Mouse (Mus musculus) heart, embryonic 13.5 days (tissue): ENCODE measurements around the gene Mylk3. TPM values are rescaled to one million over a fixed set of nuclear protein-coding genes. Genes with fewer than 3 reads are reported as not detected.

Experiments used
- ATAC-seq: fragments of 200-750 bp; cut with Nextera tagmentation; 2 replicates; pipeline ENCODE4 v1.8.0; 2017; ENCODE audit warnings: moderate TSS enrichment; ENCODE audit not compliant: insufficient number of reproducible peaks, low FRiP score, low TSS enrichment; ENCODE audit errors: extremely low read depth
- H3K27ac ChIP-seq: fragments of 300-500 bp; sonication (generic); replicated peaks from 2 replicates; pipeline ENCODE4 v1.5.1; 2015; ENCODE audit warnings: moderate library complexity, mild to moderate bottlenecking, inconsistent platforms
- H3K27me3 ChIP-seq: fragments of 300-500 bp; sonication (generic); replicated peaks from 2 replicates; pipeline ENCODE4 v1.6.1; 2015; ENCODE audit warnings: mild to moderate bottlenecking, inconsistent platforms
- H3K36me3 ChIP-seq: fragments of 300-500 bp; sonication (generic); 2 replicates; pipeline ENCODE4 v1.6.1; 2015; ENCODE audit warnings: mild to moderate bottlenecking, inconsistent platforms
- H3K4me1 ChIP-seq: fragments of 300-500 bp; sonication (generic); 2 replicates; pipeline ENCODE4 v1.6.1; 2015; ENCODE audit warnings: inconsistent platforms
- H3K4me2 ChIP-seq: fragments of 300-500 bp; sonication (generic); 2 replicates; pipeline ENCODE4 v1.6.1; 2015; ENCODE audit warnings: inconsistent platforms, mild to moderate bottlenecking, moderate library complexity
- H3K4me3 ChIP-seq: fragments of 300-500 bp; sonication (generic); 2 replicates; pipeline ENCODE4 v1.5.1; 2015; ENCODE audit warnings: moderate library complexity, mild to moderate bottlenecking, inconsistent platforms
- H3K9ac ChIP-seq: fragments of 300-500 bp; sonication (generic); 2 replicates; pipeline ENCODE4 v1.6.1; 2015; ENCODE audit warnings: inconsistent platforms, mild to moderate bottlenecking, moderate library complexity
- H3K9me3 ChIP-seq: fragments of 300-500 bp; sonication (generic); 2 replicates; pipeline ENCODE4 v1.6.1; 2016; ENCODE audit warnings: inconsistent platforms
- WGBS: fragments of 180-500 bp; shearing (Covaris S2); methylation state at CpG from one replicate; pipeline ENCODE4 v1.1.7; 2015; ENCODE audit warnings: mixed read lengths; 5-methylcytosine and 5-hydroxymethylcytosine counted together
- polyA plus RNA-seq: library from polyadenylated mRNA; unstranded; fragments of >200 nt; fragmentation: Nextera tagmentation; extraction: Ambion mirVana; gene quantifications from 2 replicates; pipeline ENCODE4 v1.2.1, GENCODE M21; 2015

Mylk3 gene
- polyA plus RNA-seq, 1 experiment from 2014 or later: 197 TPM

DNA sequence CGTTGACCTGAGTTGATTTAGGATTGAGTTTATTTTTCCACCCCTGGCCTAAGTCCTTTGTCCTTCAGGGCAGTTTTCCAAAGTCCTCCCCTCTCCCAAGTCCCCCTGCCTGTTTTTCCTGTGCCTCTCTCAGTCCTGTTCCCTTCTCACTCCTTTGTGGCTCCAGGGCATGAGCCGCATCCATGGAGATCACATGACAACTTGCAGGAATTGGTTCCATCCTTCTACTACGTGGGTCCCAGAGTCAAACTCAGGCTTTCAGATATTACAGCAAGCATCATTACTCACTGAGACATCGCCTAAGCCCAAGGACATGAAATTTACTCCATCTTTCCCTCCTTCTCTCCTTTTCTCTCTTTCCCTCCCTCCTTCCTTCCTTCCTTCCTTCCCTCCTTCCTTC is 23.9 kb downstream of the Mylk3 start:
- ATAC-seq: no peak
- Histone ChIP-seq H3K9ac (peak overlapping the region; percentile 92), H3K9me3 (no peaks in the 10 kb centered on the region), H3K27me3 (no peaks in the 10 kb centered on the region), H3K4me1 (peaks cover 62% of the 10 kb centered on the region), H3K4me3 (peak overlapping the region; percentile 67), H3K36me3 (peaks cover 30% of the 10 kb centered on the region), H3K4me2 (peak overlapping the region; percentile 82), H3K27ac (peak overlapping the region; percentile 68)
- WGBS: 45% methylated on average over 4 of the region's 4 CpGs

DNA sequence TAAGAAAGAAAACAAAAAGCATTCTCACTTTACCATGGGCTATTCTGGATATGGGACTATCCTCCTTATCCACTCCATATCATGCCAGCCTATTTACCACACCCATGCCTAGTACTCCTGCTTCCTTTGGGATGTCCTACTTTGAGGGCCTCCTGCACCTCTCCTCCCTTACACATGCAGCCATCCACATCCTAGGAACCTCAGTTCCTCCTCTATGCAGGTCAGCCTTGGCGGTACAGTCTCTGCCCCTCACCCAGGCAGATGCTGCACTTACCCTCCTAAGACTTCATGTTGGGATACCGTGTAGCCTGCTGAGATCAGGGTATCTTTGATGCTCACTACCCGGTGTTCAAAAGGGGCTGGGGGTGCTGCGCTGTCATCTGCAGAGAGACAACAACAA is 32.9 kb downstream of the Mylk3 start:
- Histone ChIP-seq H3K4me1 (peaks cover 9% of the 10 kb centered on the region; the same call in 1 of the 2 replicates), H3K9me3 (no peaks in the 10 kb centered on the region), H3K4me3 (no peak overlapping the region), H3K27me3 (no peaks in the 10 kb centered on the region), H3K9ac (no peak overlapping the region), H3K36me3 (peaks cover 83% of the 10 kb centered on the region), H3K4me2 (no peak overlapping the region), H3K27ac (no peak overlapping the region)
- 80% methylated on average over 4 of the region's 4 CpGs for WGBS
- no peak for ATAC-seq

DNA sequence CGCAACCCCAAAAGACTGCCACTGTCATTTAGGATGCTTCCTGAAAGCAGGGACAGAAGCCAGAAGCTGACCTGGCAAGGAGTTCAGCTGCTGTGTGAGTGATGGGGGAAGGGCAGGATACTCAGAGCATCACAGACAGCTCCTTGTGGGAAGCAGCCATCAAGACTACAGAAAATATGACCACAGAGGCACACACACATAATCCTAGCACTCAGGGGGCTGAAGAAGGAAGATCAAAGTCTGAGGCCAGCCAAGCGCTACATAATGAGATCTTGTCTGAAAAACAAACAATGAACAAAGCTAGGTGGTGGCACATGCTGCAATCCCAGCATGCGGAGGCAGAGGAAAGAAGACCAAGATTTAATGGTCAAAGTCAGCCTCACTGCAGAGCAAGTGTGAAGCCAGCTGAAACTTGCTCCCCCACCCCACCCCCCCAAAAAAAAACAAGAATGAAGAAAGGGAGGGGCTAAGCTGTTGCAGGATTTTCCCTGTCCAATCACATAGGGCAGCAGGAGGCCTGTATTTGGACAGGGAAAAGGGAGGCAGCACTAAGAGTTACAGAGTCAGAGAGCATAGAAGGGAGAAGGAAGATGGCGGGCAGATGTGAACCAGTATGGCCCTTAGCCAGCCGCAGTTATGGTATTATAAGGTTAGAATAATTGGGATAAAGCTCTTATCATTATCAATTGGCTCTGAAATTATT is 46.1 kb downstream of the Mylk3 start:
- H3K4me1 ChIP-seq: no peaks in the 10 kb centered on the region
- no peaks in the 10 kb centered on the region for H3K9me3 ChIP-seq
- H3K27me3 ChIP-seq: no peaks in the 10 kb centered on the region
- no peak overlapping the region for H3K4me2 ChIP-seq
- no peak overlapping the region for H3K9ac ChIP-seq
- H3K27ac ChIP-seq: no peak overlapping the region
- H3K36me3 ChIP-seq: peaks cover 81% of the 10 kb centered on the region
- 74% methylated on average over 5 of the region's 5 CpGs for WGBS
- no peak overlapping the region for H3K4me3 ChIP-seq
- no peak for ATAC-seq

DNA sequence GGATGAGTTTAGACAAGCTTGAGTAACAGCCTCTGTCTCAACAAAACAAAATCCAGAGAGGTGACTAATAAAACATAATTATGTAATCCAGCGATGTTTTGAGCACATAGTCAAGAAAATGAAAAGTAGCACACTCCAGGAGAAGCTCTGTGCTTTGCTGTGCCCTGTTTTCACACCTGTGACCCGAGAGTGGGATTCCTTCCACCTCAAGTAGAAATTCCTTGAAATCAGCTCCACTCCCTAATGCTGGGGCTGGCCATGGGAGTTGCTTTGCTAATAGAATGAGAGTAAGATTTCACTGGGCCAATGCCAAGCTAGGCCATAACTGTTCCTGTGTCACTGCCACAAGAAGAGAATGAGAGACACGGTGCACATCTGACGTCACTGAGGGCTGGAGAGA is 48.5 kb downstream of the Mylk3 start:
- 66% methylated on average over 4 of the region's 4 CpGs for WGBS
- Histone ChIP-seq H3K9ac (no peak overlapping the region), H3K27me3 (no peaks in the 10 kb centered on the region), H3K4me1 (no peaks in the 10 kb centered on the region), H3K36me3 (peaks cover 92% of the 10 kb centered on the region), H3K4me2 (no peak overlapping the region), H3K9me3 (no peaks in the 10 kb centered on the region), H3K4me3 (no peak overlapping the region), H3K27ac (no peak overlapping the region)
- no peak for ATAC-seq

DNA sequence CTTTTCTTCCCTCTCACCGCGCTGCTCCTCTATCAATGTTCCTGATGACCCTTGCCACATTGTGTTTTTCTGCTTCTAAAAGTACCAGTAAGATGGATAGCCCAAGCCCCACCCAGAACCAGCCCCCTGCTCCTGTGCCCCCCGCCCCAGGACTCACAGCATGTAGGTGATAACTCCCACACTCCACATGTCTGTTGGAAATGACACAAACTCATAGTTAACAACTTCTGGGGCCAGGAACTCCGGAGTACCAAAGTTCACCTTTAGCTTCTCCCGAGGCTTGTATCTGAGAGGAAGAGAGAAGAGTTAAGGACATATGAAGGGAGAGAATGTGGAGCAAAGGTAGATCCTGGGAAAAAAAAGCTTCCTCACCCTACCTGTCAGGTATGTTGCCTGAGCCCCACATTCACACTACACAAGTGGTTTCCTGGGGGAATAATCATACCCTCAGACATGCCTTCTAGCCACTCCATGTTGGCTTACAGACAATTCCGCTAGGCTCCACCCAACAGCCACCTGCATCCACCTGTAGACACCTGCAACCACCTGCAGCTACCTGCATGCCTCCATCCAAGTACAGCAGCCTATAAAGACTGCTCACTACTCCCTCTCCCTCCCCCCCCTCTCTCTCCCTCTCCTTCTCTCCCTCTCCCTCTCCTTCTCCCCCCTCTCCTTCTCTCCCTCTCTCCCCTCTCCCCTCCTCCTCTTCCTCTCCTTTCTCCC is 49.8 kb downstream of the Mylk3 start:
- H3K9me3 ChIP-seq: no peaks in the 10 kb centered on the region
- no peak overlapping the region for H3K9ac ChIP-seq
- no peaks in the 10 kb centered on the region for H3K4me1 ChIP-seq
- ATAC-seq: no peak
- no peak overlapping the region for H3K4me3 ChIP-seq
- peaks cover 92% of the 10 kb centered on the region for H3K36me3 ChIP-seq
- H3K4me2 ChIP-seq: no peak overlapping the region
- no peak overlapping the region for H3K27ac ChIP-seq
- H3K27me3 ChIP-seq: no peaks in the 10 kb centered on the region
- WGBS: 70% methylated on average over 6 of the region's 6 CpGs

DNA sequence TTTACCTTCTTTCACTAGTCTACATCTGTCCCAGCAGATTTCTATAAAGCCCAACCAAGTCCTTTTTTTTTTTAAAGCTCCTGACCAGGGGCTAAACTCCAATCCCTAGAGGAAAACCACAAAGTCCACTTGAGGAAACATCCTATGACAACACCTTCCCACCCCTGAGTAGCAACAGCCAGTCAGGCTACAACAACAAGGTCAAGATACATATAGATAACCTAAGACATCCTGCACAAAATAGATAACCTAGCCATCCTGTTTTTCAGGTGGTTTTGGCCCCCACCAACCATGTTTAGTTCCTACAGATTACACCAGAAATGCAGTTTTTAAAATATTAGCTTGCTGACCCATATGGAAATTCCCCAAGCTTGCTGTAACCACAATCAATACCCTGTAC is 51.0 kb downstream of the Mylk3 start:
- Histone ChIP-seq H3K4me3 (no peak overlapping the region), H3K27me3 (no peaks in the 10 kb centered on the region), H3K9me3 (no peaks in the 10 kb centered on the region), H3K36me3 (peaks cover 92% of the 10 kb centered on the region), H3K4me1 (no peaks in the 10 kb centered on the region), H3K9ac (no peak overlapping the region), H3K27ac (no peak overlapping the region), H3K4me2 (no peak overlapping the region)
- ATAC-seq: no peak

DNA sequence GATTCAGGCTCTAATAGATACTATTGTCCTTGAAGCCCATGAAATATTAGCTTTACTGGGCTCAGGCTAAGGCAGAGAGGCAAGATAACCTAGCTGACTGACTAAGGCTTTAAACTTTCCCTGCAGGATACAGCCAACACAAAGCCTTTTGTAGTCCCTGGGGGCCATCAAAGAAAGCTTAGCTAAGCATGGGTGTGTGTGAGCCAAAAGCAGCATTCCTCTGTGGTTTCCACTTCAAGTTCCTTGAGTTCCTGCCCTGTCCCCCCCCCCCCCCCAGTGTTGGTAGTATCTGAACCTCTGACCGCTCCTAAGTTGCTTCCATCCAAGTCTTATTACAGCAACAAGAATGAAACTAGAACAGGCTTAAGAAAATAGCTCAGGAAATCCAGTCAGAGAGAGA is 56.6 kb downstream of the Mylk3 start:
- Histone ChIP-seq H3K9me3 (no peaks in the 10 kb centered on the region), H3K4me3 (no peak overlapping the region), H3K36me3 (peaks cover 93% of the 10 kb centered on the region), H3K27ac (no peak overlapping the region), H3K27me3 (no peaks in the 10 kb centered on the region), H3K4me2 (no peak overlapping the region), H3K4me1 (peaks cover 3% of the 10 kb centered on the region; the same call in 1 of the 2 replicates), H3K9ac (no peak overlapping the region)
- ATAC-seq: no peak
- 36% methylated on average over 1 of the region's 1 CpGs for WGBS

DNA sequence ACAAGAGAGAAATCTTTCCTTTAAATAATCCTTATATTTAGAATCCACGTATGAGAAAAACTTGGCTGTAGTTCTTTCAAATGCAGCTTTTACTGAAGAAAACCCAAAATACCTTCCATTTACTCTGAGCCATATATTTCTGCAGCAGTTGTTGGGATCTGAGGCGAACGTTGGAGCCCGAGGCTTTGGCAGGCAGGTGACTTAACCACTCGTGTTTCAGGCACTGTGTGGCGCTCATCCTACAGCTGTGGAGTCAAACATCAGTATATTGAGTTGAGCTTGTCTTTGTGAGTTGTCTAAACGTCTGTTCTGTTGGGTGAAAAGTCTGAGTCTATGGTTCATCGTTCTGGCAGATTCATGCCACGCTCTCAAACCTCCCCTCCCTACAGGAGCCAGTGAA is 59.1 kb downstream of the Mylk3 start:
- no peaks in the 10 kb centered on the region for H3K27me3 ChIP-seq
- 80% methylated on average over 9 of the region's 9 CpGs for WGBS
- no peak overlapping the region for H3K27ac ChIP-seq
- no peak for ATAC-seq
- peaks cover 3% of the 10 kb centered on the region; the same call in 1 of the 2 replicates for H3K4me1 ChIP-seq
- no peak overlapping the region for H3K4me3 ChIP-seq
- no peaks in the 10 kb centered on the region for H3K9me3 ChIP-seq
- no peak overlapping the region for H3K4me2 ChIP-seq
- H3K36me3 ChIP-seq: peaks cover 94% of the 10 kb centered on the region
- H3K9ac ChIP-seq: no peak overlapping the region

DNA sequence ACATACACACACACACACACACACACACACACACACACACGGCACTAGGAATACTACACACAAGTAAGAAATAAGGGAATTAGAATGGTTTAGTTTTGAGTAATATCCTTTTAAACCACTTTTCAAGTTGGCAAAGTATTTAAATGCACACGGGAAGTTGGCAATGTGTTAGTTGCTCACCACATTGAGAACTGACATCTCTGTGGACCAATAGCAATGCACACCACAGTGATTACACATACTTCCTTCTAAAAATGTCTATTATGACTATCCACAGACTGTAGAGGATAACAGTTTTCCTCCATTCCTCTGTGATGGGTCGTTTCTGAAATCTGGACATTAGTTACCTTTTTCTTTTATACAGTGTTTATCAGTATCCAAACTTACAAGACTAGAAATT is 63.1 kb downstream of the Mylk3 start:
- H3K27me3 ChIP-seq: no peaks in the 10 kb centered on the region
- ATAC-seq: no peak

DNA sequence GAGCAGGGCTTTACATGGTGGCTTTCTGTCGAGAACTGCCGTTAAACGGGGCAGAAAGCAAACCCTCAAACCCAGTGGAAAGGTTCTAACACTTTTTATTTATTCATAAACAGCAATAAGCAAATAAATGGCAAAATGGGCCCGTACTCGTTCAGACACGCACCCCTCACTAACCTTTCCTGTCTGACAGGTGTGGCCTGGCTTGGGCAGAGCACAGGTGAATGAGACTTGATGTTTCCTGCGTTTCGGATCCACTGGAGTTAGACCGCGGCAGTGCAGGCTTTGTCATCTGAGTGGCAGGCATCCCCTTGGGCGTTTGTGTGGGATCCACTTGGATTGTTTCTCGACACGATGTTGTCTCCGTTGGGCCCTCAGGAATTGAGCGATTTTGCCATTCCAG is 64.2 kb downstream of the Mylk3 start:
- no peak overlapping the region for H3K4me2 ChIP-seq
- no peak overlapping the region for H3K4me3 ChIP-seq
- ATAC-seq: no peak
- 86% methylated on average over 15 of the region's 15 CpGs for WGBS
- H3K9ac ChIP-seq: no peak overlapping the region
- H3K9me3 ChIP-seq: no peaks in the 10 kb centered on the region
- H3K4me1 ChIP-seq: peaks cover 7% of the 10 kb centered on the region
- no peaks in the 10 kb centered on the region for H3K27me3 ChIP-seq
- H3K27ac ChIP-seq: no peak overlapping the region
- peaks cover 74% of the 10 kb centered on the region for H3K36me3 ChIP-seq

More for the DNA sequence above, 63.1 kb downstream of the Mylk3 start:
- no peaks in the 10 kb centered on the region for H3K9me3 ChIP-seq
- peaks cover 7% of the 10 kb centered on the region for H3K4me1 ChIP-seq
- no peak overlapping the region for H3K27ac ChIP-seq
- H3K9ac ChIP-seq: no peak overlapping the region
- no peak overlapping the region for H3K4me2 ChIP-seq
- no peak overlapping the region for H3K4me3 ChIP-seq
- peaks cover 81% of the 10 kb centered on the region for H3K36me3 ChIP-seq
- 73% methylated on average over 3 of the region's 3 CpGs for WGBS

DNA sequence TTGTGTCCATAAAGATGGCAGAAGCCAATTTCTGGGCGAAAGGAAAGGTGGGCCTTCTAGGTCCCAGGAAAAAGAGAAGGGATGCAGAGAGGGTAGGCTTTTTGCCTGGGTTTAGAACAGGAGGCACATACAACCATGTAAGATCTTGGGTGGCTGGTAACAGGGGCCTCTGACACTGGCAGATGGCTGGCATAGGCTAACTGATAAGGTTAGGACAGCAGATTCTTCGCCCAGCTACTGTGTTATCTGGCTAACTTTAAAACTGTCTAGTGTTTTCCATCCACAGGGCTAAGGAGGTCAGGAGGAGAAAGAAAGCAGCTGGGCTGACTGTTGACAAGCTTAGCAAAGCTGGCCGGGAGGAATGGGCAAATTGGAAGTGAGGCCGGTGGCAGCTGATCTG is 67.6 kb downstream of the Mylk3 start:
- WGBS: 57% methylated on average over 4 of the region's 4 CpGs
- no peak overlapping the region for H3K27ac ChIP-seq

DNA sequence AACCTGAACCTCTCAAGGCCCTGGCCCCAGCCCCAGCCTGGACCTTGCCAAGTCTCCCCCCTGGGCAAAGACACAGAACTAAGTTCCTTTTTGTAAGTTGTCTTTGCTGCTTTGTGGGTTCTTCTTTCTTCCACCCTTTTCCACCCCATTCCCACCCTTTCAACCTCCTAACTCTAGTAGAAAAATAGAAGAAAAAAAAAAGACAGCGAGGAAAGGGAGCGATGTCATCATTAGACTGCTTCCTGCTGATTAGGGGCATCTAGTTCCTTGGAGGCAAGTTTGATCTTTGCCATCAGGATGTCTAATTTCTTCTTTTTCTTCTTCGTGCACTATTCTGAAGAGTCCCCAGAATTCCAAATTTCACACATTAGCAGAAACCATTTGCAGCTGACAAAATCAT is 73.1 kb downstream of the Mylk3 start:
- H3K9me3 ChIP-seq: no peaks in the 10 kb centered on the region
- no peaks in the 10 kb centered on the region for H3K27me3 ChIP-seq
- no peaks in the 10 kb centered on the region for H3K4me1 ChIP-seq
- peaks cover 15% of the 10 kb centered on the region for H3K36me3 ChIP-seq
- 59% methylated on average over 3 of the region's 3 CpGs for WGBS
- H3K9ac ChIP-seq: no peak overlapping the region
- H3K27ac ChIP-seq: no peak overlapping the region
- H3K4me3 ChIP-seq: no peak overlapping the region
- no peak for ATAC-seq
- H3K4me2 ChIP-seq: no peak overlapping the region

More for the DNA sequence above, 67.6 kb downstream of the Mylk3 start:
- Histone ChIP-seq H3K36me3 (peaks cover 41% of the 10 kb centered on the region), H3K9ac (no peak overlapping the region), H3K9me3 (no peaks in the 10 kb centered on the region), H3K4me3 (no peak overlapping the region), H3K4me2 (no peak overlapping the region), H3K4me1 (peaks cover 7% of the 10 kb centered on the region), H3K27me3 (no peaks in the 10 kb centered on the region)
- ATAC-seq: no peak
